Mouse (Mus musculus): ENCODE measurements at regions not wholly inside any gene's neighbourhood (a gene's known extent, or its start where the extent isn't known, plus 50 kb on each side); places are given as distances from the start of the nearest gene placed in this dataset.

- no peak for DNase-seq (ENCODE audit: extremely low read depth)
- H3K4me2 ChIP-seq (ENCODE audit: insufficient read depth, low read depth, poor library complexity, severe bottlenecking) = no peak overlapping the region
- H3K9ac ChIP-seq (ENCODE audit: insufficient read depth, low read depth) = no peak overlapping the region
- H3K27me3 ChIP-seq (replicated peaks) = no peaks in the 10 kb centered on the region
- H3K79me2 ChIP-seq (replicated peaks; ENCODE audit: control insufficient read depth, extremely low read depth, insufficient read depth, poor library complexity, severe bottlenecking) = no peaks in the 10 kb centered on the region
- dilution Hi-C loops (cut with MboI; ENCODE audit: extremely low pct_ligation_motif_present, extremely low pct_unique_long_range_greater_than_20kb, low sequenced_read_pairs) (no loop called here), in situ Hi-C loops (cut with MboI; ENCODE audit: low pct_ligation_motif_present, low pct_unique_long_range_greater_than_20kb, low sequenced_read_pairs) (no loop called here)
- no peaks in the 10 kb centered on the region for H3K36me3 ChIP-seq (replicated peaks in 1 of 2; ENCODE audit: control insufficient read depth in 1 of 2, insufficient read depth in 1 of 2, low read length in 1 of 2)
- peaks cover 0 to 2% of the 10 kb centered on the region in 2 experiments; a peak in 2 of 4 replicates for H3K4me1 ChIP-seq (ENCODE audit: control insufficient read depth in 1 of 2, insufficient read depth in 2 of 2)
- H3K4me3 ChIP-seq (replicated peaks in 1 of 3; ENCODE audit: low read depth in 2 of 3, low read length in 2 of 3, poor library complexity in 1 of 3) = no peak overlapping the region
- TF ChIP-seq CHD1 (IDR thresholded peaks at IDR 0.05; ENCODE audit: low read depth, low read length) (no peak), POLR2AphosphoS2 (IDR thresholded peaks at IDR 0.05; ENCODE audit: low read depth, low read length) (no peak), UBTF (IDR thresholded peaks at IDR 0.05; ENCODE audit: low read depth, low read length) (no peak), KAT2A (IDR thresholded peaks at IDR 0.05; ENCODE audit: insufficient replicate concordance, low read length) (no peak), ELF1 (IDR thresholded peaks at IDR 0.05; ENCODE audit: low read depth, low read length) (no peak), MAX (IDR thresholded peaks at IDR 0.05; ENCODE audit: low read length) (no peak), SMC3 (IDR thresholded peaks at IDR 0.05; ENCODE audit: low read depth, low read length) (no peak), MAFK (IDR thresholded peaks at IDR 0.05; ENCODE audit: insufficient replicate concordance, low read length) (no peak), RCOR1 (conservative IDR thresholded peaks at IDR 0.05; ENCODE audit: low read depth, low read length) (no peak), JUND (conservative IDR thresholded peaks at IDR 0.05; ENCODE audit: low read depth, low read length) (no peak), EP300 (IDR thresholded peaks at IDR 0.05; ENCODE audit: low read length) (no peak)
- no peaks in the 10 kb centered on the region for H3K9me3 ChIP-seq (replicated peaks; ENCODE audit: low read length)
- H3K27ac ChIP-seq (ENCODE audit: insufficient read depth, low read depth) = no peak overlapping the region
These were observed 56.7 kb upstream of the March10 start for GRCm38 (mm10) chr11:105513275-105513674.

GRCm38 (mm10) chr11:105510626-105511025 lies 54.1 kb upstream of the March10 start:
- Histone ChIP-seq H3K36me3 (replicated peaks in 1 of 2; ENCODE audit: control insufficient read depth in 1 of 2, insufficient read depth in 1 of 2, low read length in 1 of 2) (no peaks in the 10 kb centered on the region), H3K4me2 (ENCODE audit: insufficient read depth, low read depth, poor library complexity, severe bottlenecking) (no peak overlapping the region), H3K9me3 (replicated peaks; ENCODE audit: low read length) (no peaks in the 10 kb centered on the region), H3K27me3 (replicated peaks) (no peaks in the 10 kb centered on the region), H3K79me2 (replicated peaks; ENCODE audit: control insufficient read depth, extremely low read depth, insufficient read depth, poor library complexity, severe bottlenecking) (no peaks in the 10 kb centered on the region), H3K9ac (ENCODE audit: insufficient read depth, low read depth) (no peak overlapping the region), H3K27ac (ENCODE audit: insufficient read depth, low read depth) (no peak overlapping the region), H3K4me3 (replicated peaks in 1 of 3; ENCODE audit: low read depth in 2 of 3, low read length in 2 of 3, poor library complexity in 1 of 3) (no peak overlapping the region), H3K4me1 (ENCODE audit: control insufficient read depth in 1 of 2, insufficient read depth in 2 of 2) (peaks cover 1 to 5% of the 10 kb centered on the region in 2 experiments; a peak in 3 of 4 replicates)
- dilution Hi-C loops (cut with MboI; ENCODE audit: extremely low pct_ligation_motif_present, extremely low pct_unique_long_range_greater_than_20kb, low sequenced_read_pairs) (no loop called here), in situ Hi-C loops (cut with MboI; ENCODE audit: low pct_ligation_motif_present, low pct_unique_long_range_greater_than_20kb, low sequenced_read_pairs) (no loop called here)
- TF ChIP-seq NELFE (IDR thresholded peaks at IDR 0.05; ENCODE audit: low read depth, low read length) (no peak), MYC (IDR thresholded peaks at IDR 0.05; ENCODE audit: low read depth, low read length) (no peak), ELF1 (IDR thresholded peaks at IDR 0.05; ENCODE audit: low read depth, low read length) (no peak), TCF12 (IDR thresholded peaks at IDR 0.05; ENCODE audit: low read depth, low read length) (no peak), ZMIZ1 (IDR thresholded peaks at IDR 0.05; ENCODE audit: low read depth, low read length) (no peak), CHD2 (IDR thresholded peaks at IDR 0.05; ENCODE audit: low read length) (no peak), RAD21 (IDR thresholded peaks at IDR 0.05; ENCODE audit: low read depth, low read length) (no peak), MAZ (IDR thresholded peaks at IDR 0.05; ENCODE audit: low read depth, low read length) (no peak), NRF1 (IDR thresholded peaks at IDR 0.05; ENCODE audit: low read depth, low read length) (no peak), CHD1 (IDR thresholded peaks at IDR 0.05; ENCODE audit: low read depth, low read length) (no peak), MAFK (IDR thresholded peaks at IDR 0.05; ENCODE audit: insufficient replicate concordance, low read length) (no peak), USF2 (conservative IDR thresholded peaks at IDR 0.05; ENCODE audit: low read depth, low read length) (no peak)
- no peak for DNase-seq (ENCODE audit: extremely low read depth)
